Mouse (Mus musculus) erythroblast, adult 5-6 weeks (primary cell): ENCODE data around the gene Rps8. TPM values are rescaled to one million over a fixed set of nuclear protein-coding genes. Genes with fewer than 3 reads are reported as not detected.

Experiments
- ATAC-seq: replicated peaks from 2 replicates; pipeline ENCODE4 v1.8.0; 2016; ENCODE audit warnings: moderate number of reproducible peaks, mild to moderate bottlenecking, moderate TSS enrichment, inconsistent platforms; ENCODE audit not compliant: poor library complexity, low FRiP score, severe bottlenecking
- total RNA-seq, 2 experiments: library from RNA; stranded (forward) in 1 of 2; stranded (reverse) in 1 of 2; fragments of 150-400 nt in 1 of 2; fragments of 200-764, 138-1000 nt in 1 of 2; gene quantifications; 2 replicates each; pipeline versions ENCODE4 v1.2.3 to v1.2.4; 2015 to 2017; ENCODE audit warnings: low replicate concordance in 2 of 2

Rps8 gene
- total RNA-seq, 2 experiments from 2014 or later = 281 to 1,137 TPM

DNA sequence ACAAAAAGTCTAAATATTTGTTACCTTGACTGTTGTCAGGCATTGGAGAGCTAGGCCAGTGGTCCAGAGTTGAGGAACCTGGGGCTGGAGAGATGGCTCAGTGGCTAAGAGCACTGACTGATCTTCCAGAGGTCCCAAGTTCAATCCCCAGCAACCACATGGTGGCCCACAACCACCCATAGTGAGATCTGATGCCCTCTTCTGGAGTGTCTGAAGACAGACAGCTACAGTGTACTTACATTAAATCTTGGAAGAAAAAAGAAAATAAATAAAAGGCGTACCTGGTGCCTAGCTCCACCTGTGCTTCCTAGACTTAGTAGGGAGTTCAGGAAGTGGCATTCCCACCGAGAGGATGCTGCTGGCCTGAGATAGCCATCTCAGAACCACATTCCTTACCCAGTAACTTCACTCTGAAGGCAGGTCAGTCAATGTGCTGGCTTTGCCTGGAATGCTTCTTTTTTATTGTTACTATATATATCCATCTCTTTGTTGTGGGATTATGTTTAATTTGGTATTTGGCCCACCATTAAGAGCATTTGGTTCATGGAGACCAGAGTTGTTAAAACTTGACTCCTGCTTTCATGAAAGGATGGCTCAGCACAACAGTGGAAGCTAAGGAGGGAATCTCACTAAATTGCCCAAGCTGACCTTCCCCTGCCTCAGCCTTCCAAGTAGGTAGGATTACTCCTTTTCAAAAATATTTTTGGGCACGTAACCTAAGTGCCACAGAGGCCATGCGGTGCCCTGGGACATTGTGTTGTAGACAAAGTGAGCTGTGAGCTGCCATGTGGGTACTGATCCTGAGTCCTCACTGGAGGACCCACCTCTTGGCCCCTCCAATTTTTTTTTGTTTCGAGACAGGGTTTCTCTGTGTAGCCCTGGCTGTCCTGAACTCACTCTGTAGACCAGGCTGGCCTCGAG is 6.5 kb downstream of the Rps8 start:
- no peak for ATAC-seq

DNA sequence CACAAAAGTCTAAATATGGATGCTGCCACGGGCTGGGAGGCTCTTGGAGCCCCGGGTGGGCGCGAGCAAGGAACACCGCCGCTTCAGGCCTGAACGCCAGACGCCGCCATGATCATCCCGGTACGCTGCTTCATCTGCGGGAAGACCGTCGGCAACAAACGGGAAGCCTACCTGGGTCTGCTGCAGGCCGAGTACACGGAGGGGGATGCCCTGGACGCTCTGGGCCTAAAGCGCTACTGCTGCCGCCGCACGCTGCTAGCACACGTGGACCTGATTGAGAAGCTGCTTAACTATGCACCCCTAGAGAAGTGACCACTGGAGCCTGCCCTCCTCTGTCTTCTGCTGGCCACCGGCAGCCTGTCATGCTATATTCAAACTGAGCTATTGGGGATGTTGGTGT is 7.2 kb downstream of the Rps8 start:
- ATAC-seq = no peak

DNA sequence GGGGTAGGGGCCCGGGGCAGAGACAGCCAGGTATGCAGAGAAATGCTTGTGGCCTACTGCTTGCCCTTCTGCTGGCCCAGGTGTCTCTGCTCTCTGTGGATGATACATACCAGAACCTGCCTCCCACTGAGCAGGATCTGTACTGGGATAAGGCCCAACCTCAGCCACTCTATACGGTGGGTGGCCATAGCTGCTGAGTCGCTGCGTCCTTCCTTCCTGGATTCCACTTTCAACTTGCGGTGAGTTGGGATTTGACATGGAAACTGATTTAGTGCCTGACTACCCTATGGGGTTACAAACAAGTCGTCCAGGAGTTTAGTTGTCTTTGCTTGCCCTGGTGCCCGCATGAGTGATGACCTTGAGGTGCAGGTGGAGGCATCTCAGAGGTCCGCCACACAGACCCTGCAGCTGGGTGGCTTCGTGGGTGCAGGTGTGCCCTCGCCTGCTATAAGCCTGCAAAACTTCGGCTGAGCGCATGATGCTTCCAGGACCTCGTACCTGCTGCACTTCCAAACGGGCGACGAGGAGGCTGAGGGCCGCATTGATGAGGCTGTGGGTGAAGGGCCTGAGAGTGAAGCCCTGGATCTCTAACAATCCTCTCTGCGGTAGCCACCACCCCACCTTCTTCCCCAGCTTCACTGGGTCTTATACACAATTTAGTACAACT is 7.9 kb downstream of the Rps8 start:
- no peak for ATAC-seq

DNA sequence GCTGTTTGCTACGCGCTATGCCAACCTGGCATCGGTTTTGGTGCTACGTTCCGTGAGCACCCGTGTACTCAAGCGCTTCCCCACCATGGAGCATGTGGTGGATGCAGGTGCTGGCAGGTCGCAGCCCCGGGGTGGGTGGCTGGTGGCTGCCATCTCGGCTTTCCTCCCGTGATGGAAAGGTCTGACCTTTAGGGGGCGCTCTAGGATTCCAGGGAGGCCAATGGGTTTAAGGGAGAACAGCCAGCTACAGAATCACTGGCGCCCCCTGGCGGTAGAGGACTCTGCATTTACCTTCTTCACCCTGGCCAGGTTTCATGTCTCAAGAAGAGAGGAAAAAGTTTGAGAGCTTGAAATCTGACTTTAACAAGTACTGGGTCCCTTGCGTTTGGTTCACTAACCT is 9.9 kb downstream of the Rps8 start:
- ATAC-seq = peak; percentile 79

DNA sequence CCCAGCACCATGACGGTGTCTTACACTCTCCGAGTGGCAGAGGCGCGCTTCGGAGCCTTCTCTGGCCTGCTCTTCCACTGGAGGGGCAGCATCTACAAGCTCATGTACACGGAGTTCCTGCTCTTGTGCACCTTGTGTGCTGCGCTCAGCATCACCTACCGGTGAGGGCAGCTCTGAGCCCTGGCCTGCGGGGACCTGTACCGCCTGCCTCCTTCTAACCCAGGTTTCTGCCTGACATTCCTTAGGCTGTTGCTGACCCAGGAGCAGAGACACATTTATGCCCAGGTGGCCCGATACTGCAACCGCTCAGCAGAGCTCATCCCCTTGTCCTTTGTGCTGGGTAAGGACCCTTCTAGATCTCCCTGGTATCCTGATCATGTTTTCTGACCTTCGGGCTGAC is 10.8 kb downstream of the Rps8 start:
- no peak for ATAC-seq

DNA sequence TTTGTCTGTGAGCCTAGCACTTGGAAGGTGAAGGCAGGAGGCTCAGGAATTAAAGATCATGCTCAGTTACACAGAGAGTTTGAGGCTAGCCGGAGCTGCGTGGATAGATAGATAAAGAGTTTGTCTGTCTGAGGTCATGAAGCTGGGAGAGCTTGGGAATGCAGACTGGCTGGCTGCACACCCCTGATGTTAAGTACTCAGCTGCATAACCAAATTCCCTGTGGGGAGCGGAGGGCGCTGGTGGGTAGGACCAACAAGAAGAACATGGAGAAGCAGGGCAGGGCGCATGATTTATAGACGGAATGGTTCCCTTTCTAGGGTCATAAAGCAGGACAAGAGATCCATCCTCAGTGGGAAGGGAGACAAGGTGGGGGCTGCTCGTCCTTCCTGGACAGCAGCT is 13.0 kb downstream of the Rps8 start:
- no peak for ATAC-seq

DNA sequence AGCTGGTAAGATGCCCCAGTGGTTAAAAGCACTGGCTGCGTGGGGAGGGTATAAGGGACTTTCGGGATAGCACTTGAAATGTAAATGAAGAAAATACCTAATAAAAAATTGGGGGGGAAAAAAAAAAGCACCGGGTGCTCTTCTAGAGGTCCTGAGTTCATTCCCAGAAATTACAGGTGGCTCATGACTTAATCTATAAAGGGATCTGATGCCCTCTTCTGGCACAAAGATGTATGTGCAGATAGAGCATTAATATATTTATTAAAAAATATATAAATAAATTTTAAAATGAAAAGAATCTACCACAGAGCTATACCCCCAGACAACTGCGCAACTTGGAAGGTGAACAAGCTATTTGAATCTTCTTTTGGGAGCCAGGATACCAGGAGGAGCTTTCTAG is 15.4 kb downstream of the Rps8 start:
- ATAC-seq = no peak

DNA sequence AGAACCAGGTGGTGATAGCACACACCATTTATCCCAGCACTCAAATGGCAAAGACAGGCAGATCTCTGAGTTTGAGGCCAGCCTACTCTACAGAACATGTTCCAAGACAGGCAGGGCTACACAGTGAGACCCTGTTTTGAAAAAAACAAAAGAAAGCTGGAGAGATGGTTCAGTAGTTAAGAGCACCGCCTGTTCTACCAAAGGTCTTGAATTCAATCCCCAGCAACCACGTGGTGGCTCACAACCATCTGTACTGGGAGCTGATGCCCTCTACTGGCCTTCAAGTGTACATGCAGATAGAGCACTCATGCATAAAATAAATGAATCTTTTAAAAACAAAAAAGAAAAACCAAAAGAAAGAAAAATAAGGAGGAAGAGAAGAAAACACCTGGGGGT is 16.8 kb downstream of the Rps8 start:
- peak; percentile 55; the same call in 1 of the 2 replicates for ATAC-seq

DNA sequence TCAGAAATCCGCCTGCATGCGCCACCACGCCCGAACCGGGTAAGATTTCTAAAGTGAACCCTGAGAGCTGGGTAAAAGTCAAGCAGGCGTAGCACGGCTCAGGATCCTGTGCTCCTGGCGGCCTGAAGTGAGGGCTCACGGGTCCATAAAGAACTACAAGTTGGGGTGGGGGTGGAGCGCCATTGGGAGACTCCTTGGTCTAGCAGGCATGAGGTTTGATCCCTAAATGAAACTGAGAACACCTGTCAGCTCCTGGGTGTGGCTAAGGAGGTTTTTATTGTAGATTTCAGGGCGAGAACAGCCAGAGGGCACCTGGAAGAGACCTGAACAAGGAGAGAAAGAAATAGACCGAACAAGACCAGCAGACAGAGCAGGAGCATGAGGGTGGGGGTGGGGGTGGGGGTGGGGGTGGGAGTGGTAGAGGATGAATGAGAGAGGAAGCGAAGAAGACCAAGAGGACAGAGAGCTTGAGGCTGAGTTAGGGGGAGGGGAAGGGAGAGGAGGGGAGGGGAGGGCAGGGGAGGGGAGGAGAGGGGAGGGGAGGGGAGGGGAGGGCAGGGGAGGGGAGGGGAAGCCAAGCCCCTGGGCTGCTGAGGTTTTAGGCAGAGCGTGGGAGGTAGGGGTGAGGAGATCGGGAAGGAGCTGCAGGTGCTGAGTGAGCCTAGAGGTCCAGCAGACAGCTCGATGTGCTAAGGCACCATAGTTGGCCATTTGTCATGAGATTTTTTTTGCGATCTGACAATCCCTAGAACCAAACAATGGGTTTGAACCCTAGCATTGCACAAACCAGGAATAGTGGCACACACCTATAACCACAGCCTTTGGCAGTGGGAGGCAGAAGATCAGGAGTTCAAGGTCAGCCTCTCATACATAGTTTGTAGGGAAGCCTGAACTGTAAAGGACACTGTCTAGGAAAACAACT is 17.5 kb downstream of the Rps8 start:
- no peak for ATAC-seq

DNA sequence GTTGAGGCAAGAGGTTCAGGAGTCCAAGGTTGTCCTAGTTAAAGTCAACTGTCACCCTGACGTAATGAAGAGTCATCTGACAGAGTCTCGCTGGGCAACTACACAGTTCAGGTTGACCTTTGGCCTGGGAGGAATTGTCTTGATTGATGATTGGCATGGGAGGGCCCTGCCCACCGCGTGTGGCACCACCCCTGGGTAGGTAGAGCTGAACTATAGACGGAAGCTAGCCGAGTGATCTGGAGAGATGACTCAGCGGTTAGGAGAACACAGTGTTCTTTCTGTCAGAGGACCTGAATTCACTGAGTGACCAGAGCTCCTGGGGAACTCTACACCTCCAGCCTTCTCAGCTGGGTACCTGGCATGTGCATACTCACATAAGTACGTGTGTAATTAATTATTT is 20.0 kb downstream of the Rps8 start:
- ATAC-seq = peak; percentile 41; the same call in 1 of the 2 replicates

DNA sequence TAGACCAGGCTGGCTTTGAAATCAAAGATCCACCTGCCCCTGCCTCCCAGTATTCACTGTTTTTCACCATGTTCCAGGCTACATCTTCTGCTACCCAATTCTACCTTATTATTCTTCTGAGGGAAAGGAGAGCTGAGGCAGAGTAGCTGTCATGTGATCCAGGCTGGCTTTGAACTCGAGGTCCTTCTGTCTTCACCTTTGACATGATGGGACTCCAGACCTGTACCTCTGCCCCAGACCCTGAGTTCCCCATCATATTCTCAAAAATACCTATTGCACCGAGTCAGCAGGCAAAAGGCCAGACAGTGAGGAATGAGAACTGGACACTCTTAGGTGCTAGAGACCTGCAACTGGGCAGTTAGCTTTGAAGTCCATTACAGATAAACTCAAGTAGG is 21.4 kb downstream of the Rps8 start:
- ATAC-seq = no peak

DNA sequence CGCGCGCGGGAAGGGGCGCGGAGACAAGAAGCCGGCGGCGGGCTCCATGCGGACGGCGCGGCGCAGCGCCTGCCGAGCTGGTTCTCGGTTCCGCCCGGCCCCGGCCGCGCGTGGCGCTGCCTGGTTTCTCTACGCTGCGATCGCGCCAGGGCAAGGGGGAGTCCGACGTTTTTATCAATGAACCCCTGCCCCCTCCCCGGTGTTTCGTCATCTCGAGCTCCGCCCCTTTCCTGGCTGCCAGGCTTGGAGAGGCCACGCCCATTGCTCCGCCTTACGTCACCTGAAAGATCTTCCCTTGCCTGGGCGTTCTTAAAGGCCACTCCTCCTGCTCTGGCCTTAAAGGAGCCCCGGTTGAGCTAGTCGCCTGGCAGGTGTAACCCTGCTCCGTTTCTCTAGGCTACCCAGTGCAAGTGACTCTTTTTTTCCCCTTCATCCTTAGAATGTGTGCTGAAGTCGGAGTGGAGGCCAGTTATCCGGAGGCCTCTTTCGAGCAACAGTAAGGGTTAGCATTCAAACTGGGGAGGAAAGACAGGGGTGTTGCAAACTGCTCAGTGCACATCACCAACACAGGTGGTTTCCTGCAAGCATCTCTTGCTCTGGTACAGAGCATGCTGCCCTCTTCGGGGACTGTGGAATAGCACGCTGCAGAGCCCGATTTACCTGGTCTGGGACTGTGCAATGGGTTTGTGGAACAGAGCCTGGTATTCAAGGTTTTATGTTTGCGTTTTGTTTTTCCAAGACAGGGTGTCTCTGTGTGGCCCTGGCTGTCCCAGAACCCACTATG is 22.0 kb downstream of the Rps8 start, which contains the start of gene Plk3:
Gene Plk3 (minus strand): TSS at position 147 of the 784 bp plus-strand sequence.
- ATAC-seq = peak; percentile 94

DNA sequence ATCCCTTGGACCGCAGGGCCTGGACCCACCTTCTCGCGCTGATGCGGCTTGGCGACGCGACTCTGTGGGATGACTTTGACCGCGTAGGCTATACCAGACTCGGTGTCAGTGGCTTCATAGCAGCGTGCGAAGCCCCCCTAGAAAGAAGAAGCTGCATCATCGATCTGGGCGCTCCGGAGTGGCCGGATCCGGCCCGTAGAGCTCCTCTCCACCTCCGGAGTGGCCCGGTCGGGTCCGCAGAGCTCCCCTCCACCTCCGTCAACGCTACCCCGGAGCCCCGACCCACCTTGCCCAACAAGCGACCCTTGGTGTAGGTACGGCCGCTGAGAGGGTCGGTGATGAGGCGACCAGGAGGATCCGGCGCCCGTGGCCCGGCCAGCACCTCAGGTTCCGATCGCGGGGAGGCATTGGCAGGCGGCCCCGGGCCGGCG is 22.7 kb downstream of the Rps8 start:
- no peak for ATAC-seq

DNA sequence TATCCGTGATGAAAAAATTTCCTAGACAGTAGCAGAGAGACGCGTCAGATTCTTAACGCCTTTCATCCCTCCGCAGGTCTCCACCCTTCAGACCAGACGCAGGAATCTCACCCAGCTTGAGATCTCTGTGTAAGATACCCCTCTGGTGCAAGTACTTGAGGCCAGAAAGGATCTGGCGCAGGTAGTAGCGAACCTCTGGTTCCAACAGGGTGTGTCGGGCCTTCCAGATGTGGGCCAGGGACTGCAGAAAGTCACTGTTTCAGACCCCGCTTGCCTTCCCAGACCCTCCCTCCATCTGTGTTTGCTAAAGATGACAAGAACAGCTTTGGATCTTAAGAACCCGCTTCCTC is 23.3 kb downstream of the Rps8 start:
- no peak for ATAC-seq

DNA sequence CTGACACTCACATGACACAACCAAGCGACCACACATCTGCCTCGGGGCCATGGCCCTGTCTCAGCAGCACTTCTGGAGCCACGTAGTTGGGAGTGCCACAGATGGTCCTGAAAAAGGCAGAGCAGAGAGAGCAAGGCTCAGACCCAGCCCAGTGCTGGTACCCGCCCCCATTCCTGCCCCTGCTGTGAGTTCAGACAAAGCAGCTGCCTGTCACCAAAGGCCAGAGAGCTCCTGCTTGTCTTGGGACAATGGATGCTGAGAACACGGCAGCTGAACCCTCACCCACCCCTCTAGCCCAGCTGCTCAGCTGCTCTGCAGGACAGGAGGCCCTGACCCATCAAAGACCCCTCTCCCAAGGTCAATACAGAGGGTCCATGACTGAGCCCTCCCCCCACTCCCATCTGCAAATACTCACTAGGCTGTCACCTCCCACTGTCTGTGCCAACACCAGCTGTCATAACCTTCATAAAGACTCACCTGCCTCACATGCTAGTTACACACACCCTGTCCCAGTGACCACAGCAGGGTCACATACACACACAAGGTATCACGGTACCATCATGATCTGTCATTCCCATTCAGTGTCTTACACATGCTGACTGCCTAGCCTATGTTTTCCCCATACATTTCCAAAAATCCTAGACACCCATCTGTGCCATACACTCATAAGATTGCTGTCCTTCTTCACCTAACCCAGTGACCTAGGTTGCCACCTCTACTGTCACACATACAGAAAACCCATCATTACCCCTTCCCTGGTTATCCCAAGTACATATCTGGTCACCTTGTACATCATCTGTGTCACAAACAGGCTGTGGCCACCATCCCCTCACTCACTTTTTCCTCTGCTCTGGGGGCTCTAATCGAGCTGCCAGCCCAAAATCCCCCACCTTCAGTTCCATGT is 23.9 kb downstream of the Rps8 start:
- ATAC-seq = no peak

DNA sequence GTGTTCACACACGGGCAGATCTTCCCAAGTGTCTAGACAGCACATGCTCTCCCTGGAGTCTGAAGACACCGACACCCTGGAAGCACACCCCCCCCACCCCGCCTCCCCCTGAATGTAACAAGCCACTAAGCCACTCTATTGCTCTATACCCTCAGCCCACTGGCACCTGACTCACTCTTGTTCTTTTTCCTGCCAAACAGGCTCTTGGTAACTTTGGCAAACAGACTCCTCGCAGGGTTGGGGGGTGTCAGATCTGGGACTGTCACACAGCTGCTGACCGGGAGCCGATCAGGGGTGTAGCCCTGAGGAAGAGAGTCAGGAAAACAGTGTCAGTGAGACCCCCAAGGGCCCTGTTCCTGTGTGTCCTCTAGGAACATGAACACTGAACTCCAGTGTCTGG is 24.8 kb downstream of the Rps8 start:
- ATAC-seq = no peak

DNA sequence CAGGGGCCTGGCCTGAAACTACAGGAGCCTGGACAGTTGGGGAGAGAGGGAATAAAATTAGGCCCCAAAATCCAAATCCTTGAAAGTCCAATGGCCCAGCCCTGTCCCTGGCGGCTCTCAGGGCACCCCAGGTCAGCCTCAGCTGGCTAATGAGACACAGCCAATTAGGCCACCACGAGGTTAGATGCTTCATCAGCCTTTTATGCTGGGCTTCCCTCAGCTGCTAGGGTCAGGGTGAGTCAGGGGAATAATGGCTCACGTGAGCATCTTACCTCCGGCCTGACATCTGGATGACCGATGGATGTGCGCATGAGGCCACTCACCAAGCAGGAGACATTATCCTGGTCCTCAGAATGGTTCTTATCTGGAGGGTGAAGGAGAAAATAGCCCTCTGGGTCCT is 25.3 kb downstream of the Rps8 start:
- ATAC-seq = no peak

DNA sequence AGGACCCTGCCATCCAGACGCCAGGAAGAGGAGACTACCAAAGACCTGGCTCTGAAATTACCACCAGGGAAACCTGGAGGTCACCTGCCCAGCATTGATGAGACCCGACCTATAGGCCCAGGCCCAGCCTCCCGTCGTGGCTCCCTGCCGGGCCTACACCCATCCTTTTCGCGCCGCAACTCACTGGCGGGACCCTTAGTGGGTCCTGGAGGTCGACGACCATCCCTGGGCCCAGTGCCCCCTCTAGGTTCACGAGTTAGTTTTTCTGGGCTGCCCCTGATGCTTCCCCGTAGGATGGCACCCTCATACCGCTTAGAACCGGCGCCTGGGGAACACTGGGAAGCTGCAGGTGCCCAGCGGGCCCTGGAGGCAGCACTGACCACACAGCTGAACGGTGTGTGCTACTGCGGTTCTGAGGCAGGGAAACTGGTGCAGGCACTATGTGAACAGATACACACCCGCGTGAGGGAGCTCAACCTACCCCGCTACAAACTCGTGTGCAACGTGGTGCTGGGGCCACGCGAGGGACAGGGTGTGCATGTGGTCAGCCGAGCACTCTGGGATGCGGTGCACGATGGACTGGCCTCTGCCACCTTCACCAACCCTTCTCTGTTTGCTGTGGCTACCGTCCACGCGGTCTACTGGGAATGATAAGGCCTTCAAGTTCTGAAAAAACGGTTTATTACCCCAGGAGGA is 27.9 kb downstream of the Rps8 start:
- no peak for ATAC-seq
